Mouse (Mus musculus): ENCODE measurements around the gene Cul1. TPM values are rescaled to one million over a fixed set of nuclear protein-coding genes. Genes with fewer than 3 reads are reported as not detected.

Cul1 gene
- total and polyA plus RNA-seq, 3 experiments = 63.6 to 155 (median 108) TPM

DNA sequence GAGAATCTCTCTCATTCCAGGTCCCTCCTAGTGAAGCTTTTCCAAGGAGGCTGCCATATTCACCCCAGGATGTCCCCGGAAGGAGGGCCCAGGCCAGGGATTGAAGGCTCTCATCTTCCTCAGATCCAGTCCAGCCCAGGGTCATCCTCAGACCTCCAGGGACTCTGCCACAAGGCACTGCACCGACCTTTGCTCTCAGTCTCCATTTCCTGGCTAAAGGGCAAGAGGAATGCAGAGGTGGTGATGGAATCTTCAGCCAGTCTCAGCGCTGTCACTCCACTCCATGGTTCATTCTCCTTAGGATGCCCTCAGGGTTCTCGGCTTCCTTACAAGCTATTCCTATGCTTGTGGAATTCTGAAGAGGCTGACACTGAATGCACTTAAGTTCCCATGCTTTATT is 73.2 kb downstream of the Cul1 start:
- H3K4me1 ChIP-seq (ENCODE audit: control insufficient read depth in 1 of 2, insufficient read depth in 2 of 2) = peaks cover 0 to 17% of the 10 kb centered on the region in 2 experiments; a peak in 2 of 4 replicates

DNA sequence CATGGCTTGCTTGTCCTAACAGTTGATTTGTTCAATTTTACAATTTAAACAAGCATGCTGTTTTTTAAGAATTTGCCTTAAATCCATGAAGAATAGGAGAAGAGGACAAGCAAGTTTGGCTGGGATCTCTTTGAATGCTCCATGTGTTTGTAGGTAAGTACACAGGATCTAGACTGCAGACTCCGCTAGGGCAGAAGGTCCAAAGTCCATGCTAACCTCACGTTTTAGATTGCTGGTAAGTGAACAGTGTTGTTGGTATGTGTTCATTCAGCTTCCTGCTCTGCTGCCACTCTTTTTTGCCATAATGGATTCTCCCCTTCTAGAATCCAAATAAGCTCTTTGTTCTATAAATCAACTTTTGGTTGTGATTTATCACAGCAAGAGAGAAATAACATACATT is 73.9 kb downstream of the Cul1 start:
- peaks cover 3 to 24% of the 10 kb centered on the region in 2 experiments; a peak in 3 of 4 replicates for H3K4me1 ChIP-seq (ENCODE audit: control insufficient read depth in 1 of 2, insufficient read depth in 2 of 2)
- H3K9ac ChIP-seq (ENCODE audit: insufficient read depth, low read depth) = no peak overlapping the region
- no peaks in the 10 kb centered on the region for H3K79me2 ChIP-seq (replicated peaks; ENCODE audit: control insufficient read depth, extremely low read depth, insufficient read depth, poor library complexity, severe bottlenecking)
- H3K4me3 ChIP-seq (replicated peaks in 1 of 3; ENCODE audit: low read depth in 2 of 3, low read length in 2 of 3, poor library complexity in 1 of 3) = no peak overlapping the region
- H3K27me3 ChIP-seq (replicated peaks) = no peaks in the 10 kb centered on the region
- H3K9me3 ChIP-seq (replicated peaks; ENCODE audit: low read length) = no peaks in the 10 kb centered on the region
- dilution Hi-C loops (cut with MboI; ENCODE audit: extremely low pct_ligation_motif_present, extremely low pct_unique_long_range_greater_than_20kb, low sequenced_read_pairs) (no loop called here), in situ Hi-C loops (cut with MboI; ENCODE audit: low pct_ligation_motif_present, low pct_unique_long_range_greater_than_20kb, low sequenced_read_pairs) (no loop called here)
- H3K36me3 ChIP-seq (replicated peaks in 1 of 2; ENCODE audit: control insufficient read depth in 1 of 2, insufficient read depth in 1 of 2, low read length in 1 of 2) = peaks cover 70 to 94% of the 10 kb centered on the region in 2 experiments
- no peak overlapping the region for H3K4me2 ChIP-seq (ENCODE audit: insufficient read depth, low read depth, poor library complexity, severe bottlenecking)
- DNase-seq (ENCODE audit: extremely low read depth) = no peak
- no peak overlapping the region for H3K27ac ChIP-seq (ENCODE audit: insufficient read depth, low read depth)
- no peak for TF ChIP-seq ZKSCAN1 (IDR thresholded peaks at IDR 0.05; ENCODE audit: borderline replicate concordance, low read depth, low read length)
- no peak for TF ChIP-seq USF2 (conservative IDR thresholded peaks at IDR 0.05; ENCODE audit: low read depth, low read length)
- TF ChIP-seq KAT2A (IDR thresholded peaks at IDR 0.05; ENCODE audit: insufficient replicate concordance, low read length) = no peak
- no peak for TF ChIP-seq HCFC1 (IDR thresholded peaks at IDR 0.05; ENCODE audit: low read depth, low read length)
- no peak; the same call in 1 of the 2 replicates for TF ChIP-seq POLR2AphosphoS2 (IDR thresholded peaks at IDR 0.05; ENCODE audit: low read depth, low read length)
- TF ChIP-seq MEF2A (IDR thresholded peaks at IDR 0.05; ENCODE audit: borderline replicate concordance, low read depth, low read length) = no peak
- TF ChIP-seq BHLHE40 (IDR thresholded peaks at IDR 0.05; ENCODE audit: low read depth, low read length) = no peak
- no peak for TF ChIP-seq ZNF384 (IDR thresholded peaks at IDR 0.05; ENCODE audit: low read depth, low read length)
- no peak for TF ChIP-seq MAFK (IDR thresholded peaks at IDR 0.05; ENCODE audit: insufficient replicate concordance, low read length)

More for the DNA sequence above, 73.2 kb downstream of the Cul1 start:
- H3K79me2 ChIP-seq (replicated peaks; ENCODE audit: control insufficient read depth, extremely low read depth, insufficient read depth, poor library complexity, severe bottlenecking) = no peaks in the 10 kb centered on the region
- H3K4me2 ChIP-seq (ENCODE audit: insufficient read depth, low read depth, poor library complexity, severe bottlenecking) = no peak overlapping the region
- dilution Hi-C loops (cut with MboI; ENCODE audit: extremely low pct_ligation_motif_present, extremely low pct_unique_long_range_greater_than_20kb, low sequenced_read_pairs) = no loop called here
- peaks cover 71 to 96% of the 10 kb centered on the region in 2 experiments for H3K36me3 ChIP-seq (replicated peaks in 1 of 2; ENCODE audit: control insufficient read depth in 1 of 2, insufficient read depth in 1 of 2, low read length in 1 of 2)
- H3K27me3 ChIP-seq (replicated peaks) = no peaks in the 10 kb centered on the region
- no peak overlapping the region for H3K4me3 ChIP-seq (replicated peaks in 1 of 3; ENCODE audit: low read depth in 2 of 3, low read length in 2 of 3, poor library complexity in 1 of 3)
- in situ Hi-C loops (cut with MboI; ENCODE audit: low pct_ligation_motif_present, low pct_unique_long_range_greater_than_20kb, low sequenced_read_pairs) = no loop called here
- TF ChIP-seq CHD2 (IDR thresholded peaks at IDR 0.05; ENCODE audit: low read length) (no peak), MAFK (IDR thresholded peaks at IDR 0.05; ENCODE audit: insufficient replicate concordance, low read length) (no peak), MXI1 (IDR thresholded peaks at IDR 0.05; ENCODE audit: low read depth, low read length) (no peak), MEF2A (IDR thresholded peaks at IDR 0.05; ENCODE audit: borderline replicate concordance, low read depth, low read length) (no peak), SIN3A (IDR thresholded peaks at IDR 0.05; ENCODE audit: low read length) (no peak), IRF4 (IDR thresholded peaks at IDR 0.05; ENCODE audit: low read depth, low read length) (no peak), NRF1 (IDR thresholded peaks at IDR 0.05; ENCODE audit: low read depth, low read length) (no peak), ZNF384 (IDR thresholded peaks at IDR 0.05; ENCODE audit: low read depth, low read length) (no peak), ZMIZ1 (IDR thresholded peaks at IDR 0.05; ENCODE audit: low read depth, low read length) (no peak), USF1 (IDR thresholded peaks at IDR 0.05; ENCODE audit: low read depth, low read length) (no peak), ZC3H11A (IDR thresholded peaks at IDR 0.05; ENCODE audit: low read depth, low read length) (no peak), POLR2A (IDR thresholded peaks at IDR 0.05; ENCODE audit: low read depth, low read length) (no peak; the same call in 1 of the 2 replicates), TBP (conservative IDR thresholded peaks at IDR 0.05; ENCODE audit: low read depth, low read length) (no peak), POLR2AphosphoS2 (IDR thresholded peaks at IDR 0.05; ENCODE audit: low read depth, low read length) (no peak; the same call in 1 of the 2 replicates), JUND (conservative IDR thresholded peaks at IDR 0.05; ENCODE audit: low read depth, low read length) (no peak), MYC (IDR thresholded peaks at IDR 0.05; ENCODE audit: low read depth, low read length) (no peak), PAX5 (IDR thresholded peaks at IDR 0.05; ENCODE audit: low read length) (no peak)
- no peak for DNase-seq (ENCODE audit: extremely low read depth)
- H3K9ac ChIP-seq (ENCODE audit: insufficient read depth, low read depth) = no peak overlapping the region
- no peaks in the 10 kb centered on the region for H3K9me3 ChIP-seq (replicated peaks; ENCODE audit: low read length)
- H3K27ac ChIP-seq (ENCODE audit: insufficient read depth, low read depth) = no peak overlapping the region

Measured in CH12.LX (cell line).